Mouse (Mus musculus) brain, embryonic 14.5 days (tissue): ENCODE measurements around the gene Snd1.

Experiments
- CTCF ChIP-seq: fragments of 200-500 bp; IDR thresholded peaks from 2 replicates; pipeline ENCODE4 v1.5.1; 2012; ENCODE audit warnings: inconsistent platforms, mild to moderate bottlenecking, moderate library complexity, borderline replicate concordance; ENCODE audit not compliant: insufficient read depth, insufficient read length; ENCODE audit errors: extremely low read depth
- POLR2A ChIP-seq: fragments of 200-500 bp; IDR thresholded peaks from 2 replicates; pipeline ENCODE4 v1.6.1; 2012; ENCODE audit warnings: mild to moderate bottlenecking, inconsistent platforms, borderline replicate concordance; ENCODE audit not compliant: poor library complexity, insufficient read depth, insufficient read length, severe bottlenecking; ENCODE audit errors: extremely low read depth

GRCm38 (mm10) chr6:28479865-28480751 lies 5.2 kb downstream of the Snd1 start:
- TF ChIP-seq CTCF = no peak
- TF ChIP-seq POLR2A = peak; percentile 55; the same call in 1 of the 2 replicates
